Mouse (Mus musculus) CD4-positive helper T cell, adult 2 months (primary cell): ENCODE results near the gene Zfp800.

Experiments
- DNase-seq: peaks from one replicate; pipeline ENCODE4 v3.0.0-alpha.2; 2012; ENCODE audit warnings: low read depth, missing footprints, low spot score

Gene Zfp800

GRCm38 (mm10) chr6:28315208-28315607 is 82.6 kb downstream of the Zfp800 start:
- DNase-seq = no peak

DNA sequence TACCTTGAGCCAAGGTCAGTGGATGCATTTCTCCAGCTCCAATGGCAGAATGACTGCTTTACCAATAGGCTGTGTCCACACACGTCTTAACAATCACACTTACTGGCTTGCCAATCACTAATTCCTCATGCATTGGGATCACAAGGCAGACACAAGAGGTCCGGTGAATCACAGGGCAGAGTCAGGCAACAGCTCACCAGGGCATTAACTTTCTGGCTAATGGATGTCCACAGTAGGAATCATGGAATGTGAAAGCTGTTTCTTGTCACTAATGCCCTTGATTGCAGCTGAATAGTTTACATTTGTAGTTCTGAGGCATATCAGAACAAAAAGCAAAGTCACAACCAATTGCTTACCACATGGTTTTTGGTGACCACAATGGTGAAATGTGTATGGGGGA is 85.7 kb downstream of the Zfp800 start:
- no peak for DNase-seq

DNA sequence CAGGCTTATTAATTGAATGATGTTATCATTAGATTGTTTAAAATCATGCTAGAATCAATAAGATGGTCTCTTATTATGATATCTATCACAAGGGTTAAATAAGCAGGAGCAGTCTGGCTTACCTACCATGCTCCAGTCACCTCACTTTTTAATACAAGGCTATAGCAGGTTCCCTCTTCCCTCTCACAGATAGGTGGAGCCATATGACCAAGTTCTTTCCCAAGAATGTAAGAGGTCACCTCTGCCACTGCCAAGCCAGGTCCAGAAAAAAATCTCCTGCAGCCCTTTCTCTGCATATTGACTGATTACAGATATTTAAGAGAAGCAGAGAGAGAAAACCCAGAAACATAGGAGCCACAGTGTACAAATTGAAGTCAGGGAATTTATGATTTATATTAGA is 88.1 kb downstream of the Zfp800 start:
- DNase-seq = no peak

DNA sequence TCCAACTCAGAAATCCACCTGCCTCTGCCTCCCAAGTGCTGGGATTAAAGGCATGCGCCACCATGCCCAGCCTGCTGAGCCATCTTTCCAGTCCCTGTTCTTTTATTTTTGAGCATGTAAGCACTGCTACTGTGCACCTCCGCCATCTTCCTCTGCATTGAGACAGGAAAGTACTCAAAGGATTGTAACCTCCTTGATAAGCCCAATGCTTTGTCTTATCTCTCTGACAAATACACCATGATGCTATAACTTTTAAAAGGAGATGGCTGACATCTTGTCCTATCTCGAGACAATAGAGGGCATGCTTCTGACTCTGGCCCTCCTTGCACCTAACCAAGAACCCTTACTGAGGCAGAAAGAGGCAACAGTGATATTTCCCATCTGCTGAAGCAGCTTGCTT is 88.9 kb downstream of the Zfp800 start:
- no peak for DNase-seq

GRCm38 (mm10) chr6:28306702-28307101 is 91.1 kb downstream of the Zfp800 start:
- DNase-seq = no peak

- no peak for DNase-seq
Observed at GRCm38 (mm10) chr6:28296306-28296705, 101.5 kb downstream of the Zfp800 start.

GRCm38 (mm10) chr6:28295581-28295980 is 102.2 kb downstream of the Zfp800 start:
- no peak for DNase-seq

DNA sequence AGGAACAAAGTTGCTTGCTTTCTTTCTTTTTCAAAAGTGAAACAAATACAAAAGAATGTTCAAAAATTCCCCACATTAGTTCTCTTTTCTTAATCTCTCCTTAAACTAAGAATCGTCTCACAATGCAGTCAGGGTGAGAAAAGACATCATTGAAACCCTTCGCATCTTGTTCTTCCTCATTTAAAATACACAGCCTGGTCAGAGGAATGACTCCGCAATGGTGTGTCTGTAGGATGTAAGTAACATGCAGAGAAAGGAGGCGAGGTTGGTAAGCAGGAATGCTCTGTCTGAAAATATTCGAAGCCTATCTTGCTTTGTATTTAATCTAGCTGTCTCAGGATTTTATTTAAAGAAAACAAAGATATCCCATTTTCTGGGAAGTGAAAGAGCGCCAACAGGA is 105.0 kb downstream of the Zfp800 start:
- DNase-seq = no peak

GRCm38 (mm10) chr6:28279886-28280285 is 117.9 kb downstream of the Zfp800 start:
- DNase-seq = no peak

GRCm38 (mm10) chr6:28262198-28262621 is 135.6 kb downstream of the Zfp800 start:
- DNase-seq = peak; percentile 64

DNA sequence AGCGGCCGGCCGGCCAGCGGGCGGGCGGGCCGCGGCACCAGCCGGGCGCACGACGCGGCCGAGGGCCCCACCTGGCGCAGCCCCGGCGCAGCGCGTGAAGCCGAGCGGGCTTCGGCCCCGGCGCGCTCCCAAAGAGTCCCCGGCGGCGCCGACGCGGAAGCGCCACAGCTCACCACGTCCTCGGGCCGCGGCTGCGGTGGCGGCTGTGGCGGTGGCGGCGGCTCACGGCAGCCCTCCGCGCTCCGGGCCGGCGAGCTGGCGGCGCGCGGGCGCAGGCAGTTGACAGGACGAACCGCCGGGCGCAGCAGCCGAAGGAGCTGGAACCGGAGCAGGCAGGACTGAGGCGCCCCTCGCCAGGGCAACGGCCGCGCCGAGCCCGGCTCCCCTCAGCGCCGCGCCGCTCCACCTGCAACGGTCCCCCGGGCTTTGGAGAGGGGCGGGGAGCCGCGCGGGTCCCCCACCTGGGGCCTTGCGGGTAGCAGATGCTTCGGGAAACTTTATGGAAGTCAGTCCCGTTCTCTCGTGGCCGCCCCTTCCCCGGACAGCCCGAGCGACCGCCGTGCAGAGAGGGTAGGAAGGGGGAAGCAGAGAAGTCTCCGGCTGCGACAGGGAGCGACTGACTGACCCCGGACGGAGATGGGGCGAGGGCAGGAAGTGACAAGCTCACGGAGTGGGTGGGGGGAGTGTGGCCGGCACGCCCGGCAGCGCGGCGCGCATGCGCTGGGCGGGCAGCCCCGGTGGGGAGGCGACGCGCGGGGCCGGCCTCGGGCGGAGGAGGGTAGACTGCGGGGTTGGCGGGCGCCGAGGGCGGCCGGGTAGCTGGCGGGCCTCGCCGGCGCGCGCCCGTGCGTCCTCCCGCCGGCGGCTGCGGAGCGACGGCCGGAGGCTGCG is 136.3 kb downstream of the Zfp800 start:
- peak; percentile 90 for DNase-seq

- peak; percentile 51 for DNase-seq
Observed at GRCm38 (mm10) chr6:28260425-28261191, 137.2 kb downstream of the Zfp800 start.

DNA sequence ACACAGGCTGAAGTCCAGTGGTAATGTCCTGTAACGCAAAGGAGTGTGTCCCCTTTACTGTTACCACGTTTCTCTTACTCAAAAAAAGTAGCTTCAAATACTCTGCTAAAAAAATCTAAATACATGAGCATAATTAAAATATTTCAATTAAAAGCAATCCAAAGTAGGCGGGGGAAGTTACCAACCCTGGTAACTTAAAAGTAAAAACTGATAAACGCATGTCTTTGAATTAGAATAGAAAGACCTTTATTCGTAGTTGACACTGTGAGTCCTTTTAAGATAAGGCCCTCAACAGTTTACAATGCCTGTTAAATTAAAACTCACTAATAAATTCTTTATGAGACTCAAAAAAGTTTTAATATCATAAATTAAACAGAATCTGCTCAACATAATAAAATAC is 138.1 kb downstream of the Zfp800 start:
- DNase-seq = no peak

DNA sequence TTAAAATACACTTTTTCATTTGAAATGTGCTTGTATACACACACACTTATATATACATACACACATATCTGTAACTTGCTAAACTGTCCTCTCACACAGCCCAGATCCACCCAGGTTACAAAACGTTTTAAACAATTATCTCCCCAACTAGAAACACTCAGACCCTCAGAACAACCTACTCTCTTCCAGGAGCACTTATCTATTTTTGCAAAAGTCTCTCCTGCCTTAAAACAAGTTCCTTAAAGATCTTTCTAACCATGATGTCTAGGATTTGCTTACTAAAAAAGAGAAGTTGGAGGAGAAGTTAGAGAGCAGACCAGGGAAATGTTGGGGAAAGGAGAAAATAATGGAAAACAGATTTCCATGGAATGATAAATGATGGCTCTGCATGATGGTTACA is 139.4 kb downstream of the Zfp800 start:
- no peak for DNase-seq

DNA sequence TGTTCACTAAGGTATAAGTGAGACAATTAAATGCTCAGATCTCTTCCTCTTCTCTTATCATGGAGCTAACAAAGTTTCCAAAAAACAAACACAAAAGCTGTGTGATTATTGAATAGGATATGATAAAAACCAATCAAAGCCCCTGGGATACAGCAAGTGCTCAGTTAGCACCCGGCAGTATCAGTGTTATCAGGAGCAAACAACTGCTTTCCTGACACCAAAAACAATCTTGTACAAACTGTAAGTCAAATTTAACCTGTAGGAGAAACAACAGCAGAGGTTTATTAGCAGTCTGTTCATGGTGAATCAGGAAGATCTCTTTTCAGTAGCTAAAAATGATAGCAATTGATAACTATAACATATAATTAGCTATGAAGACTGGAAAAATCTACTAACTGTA is 140.0 kb downstream of the Zfp800 start:
- DNase-seq = no peak

DNA sequence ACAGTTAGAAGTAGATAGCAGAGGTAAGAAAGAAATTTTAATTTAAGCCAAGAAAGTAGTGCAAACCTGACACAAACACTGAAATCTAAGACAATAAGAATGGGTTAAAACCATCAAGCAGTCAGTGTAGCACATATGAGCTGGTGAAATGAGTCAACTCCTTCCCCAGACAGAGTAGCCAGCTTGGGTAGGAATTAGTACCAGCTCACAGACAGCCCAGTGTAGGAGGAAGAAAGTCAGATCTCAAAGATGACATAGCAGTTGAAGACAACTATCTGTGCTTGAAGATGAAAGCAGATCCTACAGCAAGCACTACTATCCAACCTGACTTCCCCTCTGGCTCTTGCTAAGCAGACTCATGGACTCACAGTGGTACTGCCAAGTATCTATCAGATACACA is 145.0 kb downstream of the Zfp800 start:
- no peak for DNase-seq

- DNase-seq = no peak
Observed at GRCm38 (mm10) chr6:28248211-28248610, 149.6 kb downstream of the Zfp800 start.

- DNase-seq = no peak
Observed at GRCm38 (mm10) chr6:28232618-28233361, 165.0 kb downstream of the Zfp800 start.

DNA sequence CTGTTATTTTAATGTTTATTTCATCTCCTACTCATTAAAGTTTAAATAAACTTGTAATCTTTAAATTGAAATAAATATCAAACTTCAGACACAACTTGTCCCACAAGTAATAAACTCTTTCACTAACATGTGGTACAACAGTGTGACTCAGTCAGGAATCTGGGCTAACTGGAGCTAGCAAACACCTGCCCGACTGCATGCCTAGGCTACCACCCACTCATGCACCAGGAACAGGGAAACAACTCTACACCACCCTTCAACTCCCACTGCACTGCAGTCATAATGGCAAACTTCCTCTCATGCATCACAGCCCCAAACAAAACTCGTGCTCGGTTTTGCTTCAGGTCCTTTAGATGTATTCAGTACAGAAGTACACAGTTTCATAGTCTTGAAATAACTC is 169.7 kb downstream of the Zfp800 start:
- DNase-seq = no peak

- no peak for DNase-seq
Observed at GRCm38 (mm10) chr6:28221017-28221416, 176.8 kb downstream of the Zfp800 start.

DNA sequence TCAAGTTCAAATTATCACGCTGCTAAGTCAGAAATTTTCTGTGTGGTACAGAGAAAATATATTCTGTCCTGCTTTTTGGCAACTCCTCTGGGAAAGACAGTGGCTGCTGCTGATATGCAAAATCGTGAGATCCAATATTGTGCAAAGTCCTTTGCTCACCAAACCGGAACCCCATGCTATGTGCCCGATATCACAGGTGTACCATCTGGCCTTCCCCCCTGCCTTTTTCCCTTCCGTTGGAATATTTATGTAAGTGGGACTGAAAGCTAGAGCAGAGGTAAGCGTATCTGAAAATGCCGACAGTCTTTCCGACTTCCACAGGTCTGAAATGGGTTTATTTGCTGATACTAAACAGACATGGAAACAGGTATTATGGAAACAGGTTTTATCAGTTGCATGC is 179.4 kb downstream of the Zfp800 start:
- no peak for DNase-seq
